Mouse (Mus musculus): ENCODE measurements at regions not wholly inside any gene's neighbourhood (a gene's known extent, or its start where the extent isn't known, plus 50 kb on each side); places are given as distances from the start of the nearest gene placed in this dataset.

GRCm38 (mm10) chr1:81912607-81913006, 320.3 kb upstream of the Gm9747 start:
- H3K9ac ChIP-seq, result no peak overlapping the region
- no peak overlapping the region for H3K4me3 ChIP-seq (replicated peaks)
- H3K36me3 ChIP-seq, result no peaks in the 10 kb centered on the region
- H3K4me1 ChIP-seq, result 0 out of 2 replicates have a peak, but pooled peaks cover 2% of the 10 kb centered on the region
- H3K4me2 ChIP-seq, result no peak overlapping the region
- no peaks in the 10 kb centered on the region for H3K9me3 ChIP-seq (replicated peaks)
- no peaks in the 10 kb centered on the region for H3K27me3 ChIP-seq
- no peak overlapping the region for H3K27ac ChIP-seq
- no peak for ATAC-seq (replicated peaks; ENCODE audit: low FRiP score)

DNA sequence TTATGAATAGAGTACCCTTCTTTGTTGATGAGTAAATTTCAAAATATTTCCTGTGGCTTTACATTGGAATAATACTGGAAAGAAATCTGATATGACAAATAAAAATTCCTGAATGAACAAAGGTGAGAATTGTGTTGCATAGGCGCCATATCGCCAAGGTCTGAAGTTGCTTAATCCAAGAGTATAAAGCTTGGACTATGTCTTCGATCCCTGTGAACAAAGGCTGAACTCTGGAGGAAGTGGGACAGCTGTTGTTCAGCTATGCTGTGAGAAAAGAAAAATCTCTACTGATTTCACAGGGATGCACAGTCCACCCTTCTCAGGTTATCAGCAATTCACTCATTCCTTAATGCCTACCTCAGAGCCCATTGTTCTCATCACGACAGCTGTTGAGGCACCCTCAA, 319.3 kb upstream of the Gm9747 start:
- Histone ChIP-seq H3K27ac (no peak overlapping the region), H3K4me3 (replicated peaks) (no peak overlapping the region), H3K4me1 (0 out of 2 replicates have a peak, but pooled peaks cover 2% of the 10 kb centered on the region), H3K36me3 (no peaks in the 10 kb centered on the region), H3K27me3 (no peaks in the 10 kb centered on the region), H3K9me3 (replicated peaks) (no peaks in the 10 kb centered on the region), H3K4me2 (no peak overlapping the region), H3K9ac (no peak overlapping the region)
- ATAC-seq (replicated peaks; ENCODE audit: low FRiP score), result no peak
- WGBS, result 79% methylated on average over 4 of the region's 4 CpGs

DNA sequence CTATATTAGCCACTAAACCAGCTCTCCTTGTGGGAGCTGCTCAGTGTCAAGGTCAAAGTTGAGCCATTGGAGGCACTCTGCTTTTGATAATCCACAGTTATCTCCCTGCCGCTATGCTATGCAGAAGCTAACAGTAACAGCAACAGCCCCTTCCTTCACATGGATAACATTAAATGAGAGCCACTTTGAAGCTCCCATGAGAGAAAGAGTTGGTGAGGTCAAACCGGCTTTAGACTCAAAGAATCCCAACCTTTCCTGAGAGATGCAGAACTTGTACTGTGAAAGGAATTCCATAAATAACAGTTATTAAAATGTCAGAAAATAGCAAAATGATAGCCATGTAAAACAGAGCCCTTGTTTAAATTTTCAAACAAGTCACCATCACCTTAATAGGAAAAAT, 316.1 kb upstream of the Gm9747 start:
- H3K4me1 ChIP-seq, result 0 out of 2 replicates have a peak, but pooled peaks cover 2% of the 10 kb centered on the region
- ATAC-seq (replicated peaks; ENCODE audit: low FRiP score), result no peak
- H3K9me3 ChIP-seq (replicated peaks), result no peaks in the 10 kb centered on the region
- WGBS, result 38% methylated on average over 2 of the region's 2 CpGs
- no peak overlapping the region for H3K27ac ChIP-seq
- H3K27me3 ChIP-seq, result no peaks in the 10 kb centered on the region
- H3K4me2 ChIP-seq, result no peak overlapping the region
- no peak overlapping the region for H3K4me3 ChIP-seq (replicated peaks)
- no peaks in the 10 kb centered on the region for H3K36me3 ChIP-seq
- H3K9ac ChIP-seq, result no peak overlapping the region

- no peaks in the 10 kb centered on the region for H3K36me3 ChIP-seq
- H3K4me2 ChIP-seq, result no peak overlapping the region
- H3K4me1 ChIP-seq, result no peaks in the 10 kb centered on the region
- 82% methylated on average over 5 of the region's 5 CpGs for WGBS
- no peak for ATAC-seq (replicated peaks; ENCODE audit: low FRiP score)
- no peak overlapping the region for H3K27ac ChIP-seq
- H3K9me3 ChIP-seq (replicated peaks), result no peaks in the 10 kb centered on the region
- H3K27me3 ChIP-seq, result no peaks in the 10 kb centered on the region
- H3K9ac ChIP-seq, result no peak overlapping the region
- no peak overlapping the region for H3K4me3 ChIP-seq (replicated peaks)
Observed at GRCm38 (mm10) chr1:81927721-81928120, 305.2 kb upstream of the Gm9747 start.

- H3K27ac ChIP-seq, result no peak overlapping the region
- H3K9me3 ChIP-seq (replicated peaks), result no peaks in the 10 kb centered on the region
- no peak overlapping the region for H3K4me3 ChIP-seq (replicated peaks)
- H3K4me1 ChIP-seq, result no peaks in the 10 kb centered on the region
- no peaks in the 10 kb centered on the region for H3K27me3 ChIP-seq
- H3K4me2 ChIP-seq, result no peak overlapping the region
- H3K36me3 ChIP-seq, result no peaks in the 10 kb centered on the region
- no peak overlapping the region for H3K9ac ChIP-seq
- ATAC-seq (replicated peaks; ENCODE audit: low FRiP score), result no peak
Observed at GRCm38 (mm10) chr1:81933064-81933463, 299.8 kb upstream of the Gm9747 start.

- Histone ChIP-seq H3K36me3 (no peaks in the 10 kb centered on the region), H3K4me1 (0 out of 2 replicates have a peak, but pooled peaks cover 2% of the 10 kb centered on the region), H3K4me3 (replicated peaks) (no peak overlapping the region), H3K27me3 (no peaks in the 10 kb centered on the region), H3K9ac (no peak overlapping the region), H3K27ac (no peak overlapping the region), H3K9me3 (replicated peaks) (no peaks in the 10 kb centered on the region), H3K4me2 (no peak overlapping the region)
- ATAC-seq (replicated peaks; ENCODE audit: low FRiP score), result no peak
- 87% methylated on average over 5 of the region's 5 CpGs for WGBS
Observed at GRCm38 (mm10) chr1:81945236-81945635, 287.7 kb upstream of the Gm9747 start.

DNA sequence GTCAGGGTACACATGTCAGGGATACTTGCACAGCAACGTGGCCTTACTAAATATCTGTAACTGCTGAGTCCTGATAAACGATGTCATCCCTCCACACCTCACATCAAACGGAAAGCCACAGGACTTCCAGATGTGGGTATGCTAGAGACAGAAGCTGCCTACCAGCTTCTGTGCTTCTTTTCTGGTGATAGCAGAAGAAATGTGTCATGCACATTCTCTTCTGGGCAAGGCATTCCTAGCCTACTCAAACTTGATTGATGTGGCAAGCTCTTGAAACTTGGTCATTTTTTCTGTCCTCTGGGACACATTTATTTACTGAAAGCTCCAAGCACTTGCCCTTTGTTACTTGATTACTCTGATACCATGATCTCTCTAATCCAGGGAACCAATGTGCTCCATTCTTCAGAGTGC, 282.8 kb upstream of the Gm9747 start:
- WGBS, result 46% methylated on average over 3 of the region's 3 CpGs
- Histone ChIP-seq H3K9me3 (replicated peaks) (no peaks in the 10 kb centered on the region), H3K36me3 (no peaks in the 10 kb centered on the region), H3K27ac (no peak overlapping the region), H3K4me2 (no peak overlapping the region), H3K4me3 (replicated peaks) (no peak overlapping the region), H3K27me3 (no peaks in the 10 kb centered on the region), H3K9ac (no peak overlapping the region), H3K4me1 (0 out of 2 replicates have a peak, but pooled peaks cover 6% of the 10 kb centered on the region)
- ATAC-seq (replicated peaks; ENCODE audit: low FRiP score), result no peak

DNA sequence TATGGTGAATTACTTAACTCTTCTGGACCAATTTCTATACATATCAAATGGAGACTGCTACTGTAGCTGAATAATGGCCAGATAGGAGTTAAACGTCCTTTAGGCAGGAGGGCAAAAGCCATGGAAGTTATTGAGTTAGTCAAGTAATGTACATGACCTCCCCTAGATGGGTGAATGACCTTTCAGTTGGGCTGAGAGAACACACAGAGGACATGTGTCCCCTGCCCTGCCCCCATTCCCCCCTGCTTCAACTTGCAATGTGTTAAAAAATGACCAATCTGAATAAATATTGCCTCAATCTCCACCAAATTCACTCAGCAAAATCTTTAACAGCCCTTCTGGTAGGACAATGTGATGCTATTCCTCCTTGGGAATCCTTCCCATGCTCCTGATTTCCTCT, 282.1 kb upstream of the Gm9747 start:
- Histone ChIP-seq H3K4me3 (replicated peaks) (no peak overlapping the region), H3K4me2 (no peak overlapping the region), H3K36me3 (no peaks in the 10 kb centered on the region), H3K9ac (no peak overlapping the region), H3K27ac (no peak overlapping the region), H3K27me3 (no peaks in the 10 kb centered on the region), H3K4me1 (0 out of 2 replicates have a peak, but pooled peaks cover 6% of the 10 kb centered on the region), H3K9me3 (replicated peaks) (no peaks in the 10 kb centered on the region)
- ATAC-seq (replicated peaks; ENCODE audit: low FRiP score), result no peak
- 44% methylated on average over 1 of the region's 1 CpGs for WGBS

- H3K4me3 ChIP-seq (replicated peaks), result no peak overlapping the region
- H3K27me3 ChIP-seq, result no peaks in the 10 kb centered on the region
- 85% methylated on average over 4 of the region's 4 CpGs for WGBS
- H3K4me1 ChIP-seq, result 0 out of 2 replicates have a peak, but pooled peaks cover 6% of the 10 kb centered on the region
- no peaks in the 10 kb centered on the region for H3K9me3 ChIP-seq (replicated peaks)
- no peak overlapping the region for H3K4me2 ChIP-seq
- no peak overlapping the region for H3K27ac ChIP-seq
- H3K9ac ChIP-seq, result no peak overlapping the region
- H3K36me3 ChIP-seq, result no peaks in the 10 kb centered on the region
- no peak for ATAC-seq (replicated peaks; ENCODE audit: low FRiP score)
Observed at GRCm38 (mm10) chr1:81951493-81952011, 281.4 kb upstream of the Gm9747 start.

DNA sequence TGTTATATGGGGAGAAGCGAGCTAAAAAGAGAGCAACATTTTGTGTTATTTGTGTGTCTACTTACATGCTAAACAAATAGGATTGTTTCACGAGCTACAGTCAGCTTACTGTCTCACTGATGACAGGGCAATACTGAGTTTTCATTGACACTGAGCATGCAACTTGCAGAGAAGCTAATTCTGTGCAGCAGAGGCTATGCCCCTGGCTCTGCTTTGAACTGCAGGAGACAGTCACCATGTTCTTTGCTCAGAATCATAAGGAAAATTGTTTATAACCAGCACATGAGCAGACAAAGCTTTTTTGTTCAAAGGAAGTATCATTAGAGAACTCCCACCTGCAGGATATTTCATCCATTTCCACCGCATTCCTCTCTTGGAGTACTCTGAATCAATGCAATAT, 280.8 kb upstream of the Gm9747 start:
- Histone ChIP-seq H3K36me3 (no peaks in the 10 kb centered on the region), H3K4me2 (no peak overlapping the region), H3K27ac (no peak overlapping the region), H3K4me3 (replicated peaks) (no peak overlapping the region), H3K9me3 (replicated peaks) (no peaks in the 10 kb centered on the region), H3K9ac (no peak overlapping the region), H3K4me1 (0 out of 2 replicates have a peak, but pooled peaks cover 6% of the 10 kb centered on the region), H3K27me3 (no peaks in the 10 kb centered on the region)
- ATAC-seq (replicated peaks; ENCODE audit: low FRiP score), result no peak
- WGBS, result 71% methylated on average over 3 of the region's 3 CpGs

DNA sequence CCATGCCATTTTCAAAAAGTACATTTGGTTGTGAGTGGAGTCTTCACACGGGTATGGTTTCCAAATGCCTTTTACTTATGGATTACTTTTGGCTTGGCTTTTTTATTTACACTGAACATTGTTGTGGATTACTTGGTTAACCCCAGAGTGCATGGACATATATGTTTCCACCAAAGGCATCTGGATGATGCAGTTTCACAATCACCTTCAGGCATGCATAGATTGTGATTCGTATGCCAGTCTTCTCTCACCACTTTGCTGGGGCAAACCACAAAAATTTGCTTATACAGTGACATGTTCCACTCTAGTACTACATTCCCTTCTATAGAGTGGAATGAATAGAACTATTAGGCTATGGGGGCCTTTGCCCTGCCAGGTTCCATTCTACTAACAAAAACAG, 278.4 kb upstream of the Gm9747 start:
- no peak for ATAC-seq (replicated peaks; ENCODE audit: low FRiP score)
- H3K27me3 ChIP-seq, result no peaks in the 10 kb centered on the region
- H3K4me2 ChIP-seq, result no peak overlapping the region
- no peak overlapping the region for H3K9ac ChIP-seq
- H3K4me3 ChIP-seq (replicated peaks), result no peak overlapping the region
- H3K36me3 ChIP-seq, result no peaks in the 10 kb centered on the region
- 83% methylated on average over 2 of the region's 2 CpGs for WGBS
- H3K9me3 ChIP-seq (replicated peaks), result no peaks in the 10 kb centered on the region
- 0 out of 2 replicates have a peak, but pooled peaks cover 6% of the 10 kb centered on the region for H3K4me1 ChIP-seq
- H3K27ac ChIP-seq, result no peak overlapping the region

DNA sequence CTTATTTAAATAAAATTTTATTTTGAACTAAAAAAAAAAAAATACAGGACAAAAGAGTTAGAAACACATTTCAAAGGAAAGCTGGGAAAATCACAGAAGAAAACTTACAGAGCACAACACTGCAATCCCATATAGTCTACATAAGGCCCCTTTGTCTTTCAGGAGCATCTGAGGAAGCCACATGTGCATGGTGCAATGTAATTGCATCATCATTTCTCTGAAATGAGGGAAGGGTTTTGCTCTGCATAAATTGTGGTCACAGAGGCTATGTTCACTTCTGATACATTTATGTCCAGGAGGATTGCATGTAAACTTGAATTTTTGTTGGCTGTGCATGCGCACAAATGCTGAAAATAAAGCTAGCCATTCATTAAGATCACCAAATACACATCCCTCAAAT, 265.9 kb upstream of the Gm9747 start:
- Histone ChIP-seq H3K27me3 (no peaks in the 10 kb centered on the region), H3K4me3 (replicated peaks) (no peak overlapping the region), H3K4me1 (no peaks in the 10 kb centered on the region), H3K4me2 (no peak overlapping the region), H3K27ac (no peak overlapping the region), H3K9me3 (replicated peaks) (no peaks in the 10 kb centered on the region), H3K36me3 (no peaks in the 10 kb centered on the region), H3K9ac (no peak overlapping the region)
- no peak for ATAC-seq (replicated peaks; ENCODE audit: low FRiP score)
- WGBS, result 95% methylated on average over 1 of the region's 1 CpGs

GRCm38 (mm10) chr1:81967746-81968295, 265.1 kb upstream of the Gm9747 start:
- ATAC-seq (replicated peaks; ENCODE audit: low FRiP score), result no peak

More at GRCm38 (mm10) chr1:81967746-81968295, 265.1 kb upstream of the Gm9747 start:
- Histone ChIP-seq H3K4me3 (replicated peaks) (no peak overlapping the region), H3K36me3 (no peaks in the 10 kb centered on the region), H3K27ac (no peak overlapping the region), H3K4me2 (no peak overlapping the region), H3K9ac (no peak overlapping the region), H3K4me1 (no peaks in the 10 kb centered on the region), H3K9me3 (replicated peaks) (no peaks in the 10 kb centered on the region), H3K27me3 (no peaks in the 10 kb centered on the region)
- 93% methylated on average over 1 of the region's 1 CpGs for WGBS
